Mouse (Mus musculus) embryo, embryonic 10 days (tissue): Measurements from ENCODE around the gene Tut4.

Source experiments
- DNase-seq: peaks from one replicate; pipeline ENCODE4 v3.0.0-alpha.2; 2015; ENCODE audit warnings: low spot score

Gene Tut4

GRCm38 (mm10) chr4:108503023-108503422 is 43.8 kb downstream of the Tut4 start:
- DNase-seq = no peak

GRCm38 (mm10) chr4:108539701-108540100 is 80.5 kb downstream of the Tut4 start:
- DNase-seq = no peak

GRCm38 (mm10) chr4:108565026-108565425 is 105.8 kb downstream of the Tut4 start:
- DNase-seq = no peak

- no peak for DNase-seq
Measured at GRCm38 (mm10) chr4:108572644-108573043, 113.4 kb downstream of the Tut4 start.

- peak; percentile 100 for DNase-seq
Measured at GRCm38 (mm10) chr4:108578840-108579742, 119.9 kb downstream of the Tut4 start, which contains the start of the genes Prpf38a and Orc1. Prpf38a (minus strand) TSS chr4:108579336. Orc1 (plus strand) TSS chr4:108579423.

GRCm38 (mm10) chr4:108579743-108580411 is 120.7 kb downstream of the Tut4 start:
- DNase-seq = no peak

- no peak for DNase-seq
Measured at GRCm38 (mm10) chr4:108593376-108593775, 134.2 kb downstream of the Tut4 start.

- no peak for DNase-seq
Measured at GRCm38 (mm10) chr4:108595785-108596184, 136.6 kb downstream of the Tut4 start.

- no peak for DNase-seq
Measured at GRCm38 (mm10) chr4:108598306-108598705, 139.1 kb downstream of the Tut4 start.

GRCm38 (mm10) chr4:108601870-108602269 is 142.6 kb downstream of the Tut4 start:
- DNase-seq = no peak

- DNase-seq = no peak
Measured at GRCm38 (mm10) chr4:108608651-108609050, 149.4 kb downstream of the Tut4 start.
